Mouse (Mus musculus): Measurements from ENCODE around the gene Cyb5d1. TPM values are rescaled to one million over a fixed set of nuclear protein-coding genes. Genes with fewer than 3 reads are reported as not detected.

The Cyb5d1 gene
- total RNA-seq, 2 experiments from 2014 or later: 30.2 to 32.2 TPM

DNA sequence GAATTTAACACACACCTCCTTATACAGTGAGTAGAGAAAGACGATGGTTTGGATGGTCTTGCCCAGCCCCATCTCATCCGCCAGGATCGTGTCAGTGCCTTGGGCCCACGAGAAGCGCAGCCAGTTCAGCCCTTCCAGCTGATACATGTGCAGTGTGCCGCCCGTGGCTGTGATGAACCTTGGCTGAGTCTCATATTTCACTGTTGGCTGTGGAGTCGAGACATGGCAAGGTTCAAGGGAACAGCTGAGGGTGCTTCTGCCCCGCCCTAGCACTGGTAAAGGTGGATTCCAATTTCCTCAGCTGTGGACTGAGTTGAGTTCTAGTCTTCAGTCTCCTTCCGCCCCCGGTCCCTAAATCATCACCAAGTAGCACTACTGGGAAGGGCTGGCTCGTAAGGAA lies 37.7 kb downstream of the Cyb5d1 start:
- DNase-seq: no peak

DNA sequence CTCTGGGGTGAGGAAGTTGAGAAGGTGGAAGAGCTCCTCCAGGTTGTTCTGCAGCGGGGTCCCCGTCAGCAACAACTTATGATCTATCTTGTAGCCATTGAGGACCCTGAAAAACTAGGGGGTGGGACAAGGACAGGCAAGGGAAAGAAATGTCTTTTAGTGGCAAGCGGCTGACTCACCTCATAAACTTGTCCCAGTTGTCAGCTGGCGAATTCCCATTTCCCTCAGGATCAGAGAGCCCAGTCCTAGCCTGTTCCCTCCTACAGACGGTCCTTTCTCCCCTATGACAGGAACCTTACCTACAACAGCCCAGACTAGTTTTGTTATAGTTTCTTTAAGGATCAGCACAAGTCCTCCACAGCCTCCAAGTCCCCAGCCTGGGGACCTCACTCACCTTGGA lies 38.9 kb downstream of the Cyb5d1 start:
- DNase-seq: no peak

DNA sequence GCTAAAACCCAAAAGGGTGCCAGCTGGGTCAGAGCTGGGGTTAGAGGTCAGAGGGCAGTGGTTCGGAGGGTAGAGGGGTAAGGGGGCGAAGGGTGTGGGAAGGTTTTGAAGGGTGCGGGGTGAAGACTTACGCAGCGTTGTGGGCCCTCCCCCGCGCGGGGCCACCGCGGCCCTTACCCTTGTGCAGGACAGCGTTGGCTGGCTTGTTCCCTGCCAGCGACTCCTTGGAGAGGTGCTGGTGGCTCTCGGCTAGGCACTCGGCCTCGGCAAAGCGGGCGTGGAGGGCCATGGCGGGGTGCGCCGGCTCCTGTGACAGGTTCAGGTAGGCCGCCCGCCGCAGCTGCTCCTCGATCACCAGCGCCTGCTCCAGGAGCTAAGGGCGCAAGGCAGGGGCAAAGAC lies 49.0 kb downstream of the Cyb5d1 start:
- no peak for DNase-seq

Other genes with a start within 250 kb of the Cyb5d1 start
- not detected for gene Alox12b, start 238.6 kb downstream of the Cyb5d1 start, total RNA-seq (2021)
- 1 to 10 TPM; 1.1 to 2.2 TPM for gene Alox8, start 197.8 kb downstream of the Cyb5d1 start, total RNA-seq (2021)
- 1 to 10 TPM; 1.3 to 1.5 TPM for gene Gucy2e, start 158.6 kb downstream of the Cyb5d1 start, total RNA-seq (2021)
- 1 to 10 TPM; 2.8 TPM for gene Cntrob, start 71.9 kb downstream of the Cyb5d1 start, total RNA-seq (2021)
- gene Trappc1, start 71.7 kb downstream of the Cyb5d1 start, total RNA-seq (2021): 10 to 100 TPM; 48.8 to 49.4 TPM
- under 1 TPM in 1 of 2 experiments, not detected in 1; 0.23 TPM for gene Kcnab3, start 69.4 kb downstream of the Cyb5d1 start, total RNA-seq (2021)
- gene Rnf227, start 55.2 kb downstream of the Cyb5d1 start, total RNA-seq (2021): under 1 TPM; 0.41 to 0.57 TPM
- 10 to 100 TPM; 16.2 to 26.3 TPM for gene Chd3, start 26.2 kb downstream of the Cyb5d1 start, total RNA-seq (2021)
- 100 to 1,000 TPM; 112 to 118 TPM for gene Naa38, start 144 bp downstream of the Cyb5d1 start, total RNA-seq (2021)
- gene Tmem88, start 2.6 kb upstream of the Cyb5d1 start, total RNA-seq (2021): 10 to 100 TPM; 10.3 to 14.3 TPM
- gene Kdm6b, start 18.0 kb upstream of the Cyb5d1 start, total RNA-seq (2021): 10 to 100 TPM; 15.8 to 18.0 TPM
- under 1 TPM; 0.10 to 0.51 TPM for gene Dnah2, start 153.5 kb upstream of the Cyb5d1 start, total RNA-seq (2021)
- gene Efnb3, start 164.6 kb upstream of the Cyb5d1 start, total RNA-seq (2021): 100 to 1,000 TPM; 111 to 140 TPM
- 1 to 10 TPM; 5.0 to 5.4 TPM for gene Wrap53, start 184.6 kb upstream of the Cyb5d1 start, total RNA-seq (2021)
- gene Trp53, start 184.7 kb upstream of the Cyb5d1 start, total RNA-seq (2021): 10 to 100 TPM; 15.0 to 15.5 TPM
- 10 to 100 TPM; 15.2 to 16.4 TPM for gene Atp1b2, start 210.3 kb upstream of the Cyb5d1 start, total RNA-seq (2021)
- not detected for gene Shbg, start 222.3 kb upstream of the Cyb5d1 start, total RNA-seq (2021)
- gene Sat2, start 226.4 kb upstream of the Cyb5d1 start, total RNA-seq (2021): 1 to 10 TPM; 3.3 to 3.8 TPM
- gene Fxr2, start 237.4 kb upstream of the Cyb5d1 start, total RNA-seq (2021): 10 to 100 TPM; 91.3 to 97.2 TPM